Mouse (Mus musculus) testis, adult 2 months (tissue): Measurements from ENCODE around the gene Spg20.

Experiments used
- CTCF ChIP-seq: fragments of 200-500 bp; IDR thresholded peaks from 2 replicates; pipeline ENCODE4 v1.5.1; 2012; ENCODE audit warnings: low read depth, mild to moderate bottlenecking, inconsistent platforms, low read length, moderate library complexity; ENCODE audit not compliant: control insufficient read depth, insufficient read depth, insufficient replicate concordance
- POLR2A ChIP-seq: fragments of 200-500 bp; IDR thresholded peaks from 2 replicates; pipeline ENCODE4 v1.6.1; 2012; ENCODE audit warnings: low read depth, mild to moderate bottlenecking, inconsistent platforms, low read length, moderate library complexity; ENCODE audit not compliant: control insufficient read depth

DNA sequence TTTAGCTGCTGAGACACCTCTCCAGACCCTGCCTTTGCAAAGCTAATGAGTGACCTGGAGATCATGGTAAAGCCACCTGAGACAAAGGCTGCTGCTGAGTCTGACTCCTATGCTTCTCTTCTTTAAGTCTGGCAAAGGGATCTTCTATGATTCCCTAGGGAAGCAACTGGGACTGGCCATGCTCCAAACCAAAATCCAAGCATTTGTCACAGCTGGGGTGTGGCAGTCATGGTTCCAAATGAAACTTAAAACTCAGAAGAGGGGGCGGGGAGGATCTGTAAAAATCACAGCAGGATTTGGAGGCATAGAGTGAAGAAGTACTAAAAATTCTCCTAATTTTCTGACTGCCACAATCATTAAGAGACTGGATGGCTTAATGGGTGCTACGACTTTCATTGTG lies 14.7 kb upstream of the Spg20 start:
- TF ChIP-seq POLR2A = no peak
- TF ChIP-seq CTCF = no peak
